Comparison of ENCODE assay signal across 8 mouse cellular contexts in genomic region chr7:65073555-65073954, GRCm38 (mm10).
DNase-seq lines count a peak whose midpoint lies in the region; ATAC-seq and TF ChIP-seq lines count a peak whose summit lies in the region.

No protein-coding gene starts in this region.

- no peaks in the 10 kb centered on the region for H3K4me1 ChIP-seq in bone marrow, adult 2 months (ENCODE audit: control insufficient read depth, insufficient read depth, low read length)
- no peaks in the 10 kb centered on the region for H3K4me1 ChIP-seq in forebrain, embryonic 13.5 days
- H3K4me1 ChIP-seq in kidney, postnatal 0 days (replicated peaks; ENCODE audit: insufficient read depth, low read length) = no peaks in the 10 kb centered on the region

- ATAC-seq in forebrain, embryonic 13.5 days = peak; percentile 72
- ATAC-seq in kidney, postnatal 0 days (replicated peaks; ENCODE audit: low FRiP score, low read depth) = no peak; the same call in 1 of the 2 replicates

- no peaks in the 10 kb centered on the region for H3K36me3 ChIP-seq in forebrain, embryonic 13.5 days (ENCODE audit: poor library complexity, severe bottlenecking)
- no peaks in the 10 kb centered on the region for H3K36me3 ChIP-seq in kidney, postnatal 0 days (ENCODE audit: insufficient read depth, low read length)

- no peak overlapping the region for H3K4me3 ChIP-seq in bone marrow, adult 2 months (replicated peaks; ENCODE audit: control insufficient read depth, low read depth, low read length)
- H3K4me3 ChIP-seq in forebrain, embryonic 13.5 days = no peak overlapping the region
- no peak overlapping the region for H3K4me3 ChIP-seq in kidney, postnatal 0 days (replicated peaks; ENCODE audit: low read depth, low read length)

- no peaks in the 10 kb centered on the region for H3K9me3 ChIP-seq in forebrain, embryonic 13.5 days (replicated peaks)
- no peaks in the 10 kb centered on the region for H3K9me3 ChIP-seq in kidney, postnatal 0 days (replicated peaks; ENCODE audit: low read length)

- H3K4me2 ChIP-seq in forebrain, embryonic 13.5 days = no peak overlapping the region
- no peak overlapping the region for H3K4me2 ChIP-seq in kidney, postnatal 0 days (ENCODE audit: low read length)

- no peaks in the 10 kb centered on the region for H3K27me3 ChIP-seq in forebrain, embryonic 13.5 days
- no peaks in the 10 kb centered on the region for H3K27me3 ChIP-seq in kidney, postnatal 0 days (ENCODE audit: insufficient read depth, low read length)

- no peak for TF ChIP-seq POLR2A in bone marrow, adult 2 months (IDR thresholded peaks at IDR 0.05; ENCODE audit: borderline replicate concordance, control insufficient read depth, low read depth, low read length)

- peak; percentile 40; the same call in 1 of the 2 replicates for TF ChIP-seq CTCF in bone marrow, adult 2 months (IDR thresholded peaks at IDR 0.05; ENCODE audit: control insufficient read depth, insufficient read depth, low read length)
- TF ChIP-seq CTCF in kidney, postnatal 0 days (IDR thresholded peaks at IDR 0.05; ENCODE audit: low read depth) = peak; percentile 75

- H3K27ac ChIP-seq in bone marrow, adult 2 months (ENCODE audit: control insufficient read depth, insufficient read depth, low read depth, low read length, poor library complexity) = no peak overlapping the region
- no peak overlapping the region for H3K27ac ChIP-seq in forebrain, embryonic 13.5 days
- no peak overlapping the region for H3K27ac ChIP-seq in kidney, postnatal 0 days

- 20% methylated on average over 6 of the region's 6 CpGs for WGBS in bone marrow, adult 2 months
- 27% methylated on average over 6 of the region's 6 CpGs for WGBS in forebrain, embryonic 13.5 days
- WGBS in kidney, postnatal 0 days = 35% methylated on average over 6 of the region's 6 CpGs

- H3K9ac ChIP-seq in forebrain, embryonic 13.5 days = no peak overlapping the region
- no peak overlapping the region for H3K9ac ChIP-seq in kidney, postnatal 0 days (ENCODE audit: low read depth, low read length)

- DNase-seq in kidney, adult 18-20 months = peak; percentile 22
- no peak for DNase-seq in kidney, adult 11 months
- DNase-seq in kidney, postnatal 0 days (ENCODE audit: low spot score) = peak; percentile 50
- peak; percentile 75 for DNase-seq in lung, postnatal 10 days
- peak; percentile 80 to 85 for DNase-seq in right cerebral cortex, adult 2 months (ENCODE audit: low spot score in 2 of 2)
- DNase-seq in T-cell, adult 2 months (ENCODE audit: low spot score) = no peak

Comparison
In these comparisons a context has a peak if more than half of its experiments do, and no peak if none do; other contexts are left out.
1. DNase-seq: peak in kidney, adult 18-20 months (single experiment), kidney, postnatal 0 days (single experiment), lung, postnatal 10 days (single experiment) and right cerebral cortex, adult 2 months (2 of 2); none in kidney, adult 11 months (single experiment) and T-cell, adult 2 months (single experiment).